Mouse (Mus musculus) E14TG2a.4 (cell line): ENCODE measurements around the gene Ston1.

Source experiments
- CTCF ChIP-seq: conservative IDR thresholded peaks from 2 replicates; pipeline ENCODE4 v1.5.1; 2014; ENCODE audit warnings: low read length
- POU5F1 ChIP-seq: IDR thresholded peaks from 2 replicates; pipeline ENCODE4 v1.6.1; 2014; ENCODE audit warnings: low read length, borderline replicate concordance

GRCm38 (mm10) chr17:88611057-88611456, 13.6 kb downstream of the Ston1 start:
- TF ChIP-seq CTCF (no peak), POU5F1 (no peak)
